Mouse (Mus musculus) erythroblast, adult 5-6 weeks (primary cell): ENCODE results near the gene Prr5. TPM values are rescaled to one million over a fixed set of nuclear protein-coding genes. Genes with fewer than 3 reads are reported as not detected.

Source experiments
- ATAC-seq: replicated peaks from 2 replicates; pipeline ENCODE4 v1.8.0; 2016; ENCODE audit warnings: moderate number of reproducible peaks, mild to moderate bottlenecking, moderate TSS enrichment, inconsistent platforms; ENCODE audit not compliant: poor library complexity, low FRiP score, severe bottlenecking
- total RNA-seq, 2 experiments: library from RNA; stranded (forward) in 1 of 2; stranded (reverse) in 1 of 2; fragments of 150-400 nt in 1 of 2; fragments of 200-764, 138-1000 nt in 1 of 2; gene quantifications; 2 replicates each; pipeline versions ENCODE4 v1.2.3 to v1.2.4; 2015 to 2017; ENCODE audit warnings: low replicate concordance in 2 of 2

Prr5 gene
- total RNA-seq, 2 experiments from 2014 or later: 0.09 TPM; not detected in 1

DNA sequence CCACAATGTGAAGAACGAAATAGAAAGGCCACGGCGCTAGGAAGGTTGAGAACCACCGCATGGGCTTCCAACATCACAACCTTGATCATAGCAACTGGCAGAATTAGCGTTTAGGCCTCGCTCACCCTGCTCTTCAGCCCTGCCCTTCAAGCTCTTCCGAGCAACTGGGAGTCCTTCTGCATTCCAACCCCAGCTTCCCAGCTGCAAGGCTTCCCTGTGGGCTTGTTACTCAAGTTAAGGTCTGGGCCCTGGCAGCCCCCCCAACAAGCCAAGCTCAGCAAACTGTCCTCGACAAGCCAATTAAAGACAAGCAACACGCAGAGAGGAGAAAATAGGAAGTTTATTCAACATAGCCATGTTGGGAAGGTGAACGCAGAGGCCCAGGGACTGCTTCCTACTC, 14.4 kb upstream of the Prr5 start:
- ATAC-seq: no peak

DNA sequence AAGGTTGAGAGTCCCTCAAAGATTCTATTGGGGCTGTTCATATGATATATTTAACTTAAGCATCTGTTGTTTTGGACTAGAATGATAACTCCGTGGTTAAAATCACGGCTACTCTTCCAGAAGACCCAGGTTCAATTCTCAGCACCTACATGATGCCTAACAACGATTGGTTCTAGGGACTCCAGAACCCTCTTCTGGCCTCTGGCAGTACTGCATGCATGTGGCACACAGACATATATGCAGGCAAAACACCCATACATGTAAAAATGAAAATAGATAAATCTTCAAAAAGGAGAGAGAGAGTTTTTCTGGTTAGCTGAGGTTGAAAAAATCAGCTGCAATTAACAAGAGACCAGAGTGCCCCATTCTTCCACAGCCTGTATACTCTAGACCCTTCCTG, 12.7 kb upstream of the Prr5 start:
- no peak for ATAC-seq

GRCm38 (mm10) chr15:84657384-84658064, 11.9 kb upstream of the Prr5 start:
- no peak for ATAC-seq

DNA sequence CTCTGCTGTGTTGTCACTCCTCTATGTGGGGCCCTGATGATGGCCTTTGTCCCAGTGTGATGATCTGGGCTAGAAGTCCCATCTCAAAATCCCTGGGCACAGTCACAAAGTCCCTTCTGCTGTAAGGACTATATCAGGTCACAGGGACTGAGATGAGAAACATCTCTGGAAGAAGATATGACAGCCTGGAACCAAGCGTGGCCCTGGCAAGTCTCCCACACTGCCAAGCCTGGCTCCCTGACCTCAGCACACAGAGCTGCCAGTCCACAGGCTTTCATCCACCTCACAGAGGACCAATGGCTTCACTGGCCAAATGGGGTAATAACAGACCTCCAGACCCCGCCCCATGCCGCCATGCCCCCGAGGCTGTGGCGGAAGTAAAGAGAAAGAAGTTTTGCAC, 10.8 kb upstream of the Prr5 start:
- ATAC-seq: no peak

DNA sequence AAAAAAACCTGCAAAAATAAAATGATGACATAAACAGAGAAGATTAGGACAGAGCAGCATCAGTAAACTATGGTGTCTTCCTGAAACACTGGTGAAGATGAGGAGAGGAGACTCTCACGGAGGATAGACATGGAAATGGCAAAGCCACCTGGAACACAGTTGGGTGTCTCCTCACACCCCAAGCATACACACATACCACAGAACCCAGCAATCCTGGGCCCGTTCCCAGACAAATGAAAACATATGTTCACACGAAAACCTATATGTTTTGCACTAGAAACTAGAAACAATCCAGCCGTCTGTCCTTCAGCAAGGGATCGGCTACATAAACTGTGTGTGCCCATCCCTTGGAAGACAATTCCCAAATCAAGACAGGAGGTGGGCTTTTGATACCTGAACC, 9.6 kb upstream of the Prr5 start:
- ATAC-seq: no peak

DNA sequence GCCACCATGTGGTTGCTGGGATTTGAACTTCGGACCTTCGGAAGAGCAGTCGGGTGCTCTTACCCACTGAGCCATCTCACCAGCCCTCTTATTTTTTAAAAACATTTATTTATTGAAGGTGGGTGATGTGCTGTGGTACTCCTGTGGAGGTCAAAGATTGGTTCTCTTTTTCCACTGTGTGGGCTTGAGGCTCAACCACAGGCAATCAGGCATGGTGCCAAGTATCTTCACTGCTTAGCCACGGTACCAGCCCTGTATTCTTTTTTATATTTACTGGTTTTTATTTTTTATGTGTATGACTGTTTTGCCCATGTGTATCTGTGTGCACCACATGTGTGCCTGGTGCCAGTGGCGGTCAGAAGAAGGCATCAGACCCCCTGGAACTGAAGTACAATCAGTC, 8.1 kb upstream of the Prr5 start:
- ATAC-seq: no peak

GRCm38 (mm10) chr15:84662952-84663684, 6.3 kb upstream of the Prr5 start:
- no peak for ATAC-seq

GRCm38 (mm10) chr15:84663685-84664060, 5.7 kb upstream of the Prr5 start:
- no peak for ATAC-seq

- no peak for ATAC-seq
Measured at GRCm38 (mm10) chr15:84664542-84665460, 4.6 kb upstream of the Prr5 start.

GRCm38 (mm10) chr15:84665662-84666061, 3.8 kb upstream of the Prr5 start:
- ATAC-seq: no peak

- ATAC-seq: no peak
Measured at GRCm38 (mm10) chr15:84666065-84666464, 3.4 kb upstream of the Prr5 start.

DNA sequence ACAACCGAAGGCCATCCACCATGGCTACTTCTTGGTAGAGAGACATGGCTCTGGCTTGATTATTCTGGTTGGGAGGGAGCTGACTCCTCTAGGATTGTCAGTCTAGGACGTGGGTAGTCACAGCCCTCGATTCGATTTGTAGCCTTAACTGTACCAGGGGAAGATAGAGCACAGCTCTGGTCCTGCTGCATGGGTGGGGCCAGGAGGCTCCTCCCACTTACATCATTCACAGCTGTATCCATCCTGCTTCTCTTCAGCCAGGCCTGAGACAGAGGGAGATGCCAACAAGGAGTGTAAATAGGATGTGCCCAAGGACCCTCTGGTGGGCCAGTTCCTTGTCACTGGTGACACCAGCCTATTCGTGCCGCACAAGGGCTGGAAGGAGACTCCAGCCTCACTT, 1.8 kb upstream of the Prr5 start:
- no peak for ATAC-seq

DNA sequence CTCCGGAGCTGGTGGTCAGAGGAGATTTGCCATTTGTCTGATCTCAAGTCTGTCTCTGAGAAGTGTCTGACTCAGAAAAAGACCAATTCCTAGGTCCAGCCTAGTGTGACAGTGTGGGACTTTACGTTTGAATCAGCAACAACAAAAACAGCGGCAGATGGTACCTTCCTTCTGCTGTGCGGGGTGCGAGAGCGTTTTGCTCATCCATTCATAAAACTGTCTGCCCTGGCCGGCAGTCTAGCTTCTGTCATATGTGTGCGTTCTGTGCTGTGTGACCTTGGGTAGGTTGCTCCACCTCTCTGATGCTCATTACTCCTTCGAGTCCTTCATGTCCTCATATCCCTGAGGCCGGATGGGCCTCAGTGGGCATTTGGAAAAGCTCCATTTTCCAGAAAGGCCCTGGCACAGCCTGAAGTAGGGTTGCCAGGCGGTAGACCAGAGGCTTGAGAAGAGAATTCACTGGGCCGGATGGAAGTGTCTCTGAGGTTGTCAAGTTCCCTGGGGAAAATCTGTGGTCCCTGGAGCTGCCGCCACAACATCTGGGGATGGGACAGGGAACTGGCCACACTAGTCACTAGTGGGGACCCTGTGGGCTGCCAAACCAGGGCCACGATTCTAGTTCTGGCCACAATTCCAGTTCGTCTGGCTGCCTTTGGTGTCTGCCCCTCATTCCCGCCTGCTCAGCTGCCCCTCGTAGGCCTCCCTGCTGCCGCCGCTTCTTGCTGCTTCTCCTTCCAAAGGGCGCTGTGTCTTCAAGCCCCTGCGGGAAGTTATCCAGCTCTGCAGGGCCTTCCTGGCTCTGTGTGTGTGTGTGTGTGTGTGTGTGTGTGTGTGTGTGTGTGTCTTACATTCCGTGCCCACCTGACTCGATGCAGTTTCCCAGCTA, 594 bp downstream of the Prr5 start:
- no peak for ATAC-seq

DNA sequence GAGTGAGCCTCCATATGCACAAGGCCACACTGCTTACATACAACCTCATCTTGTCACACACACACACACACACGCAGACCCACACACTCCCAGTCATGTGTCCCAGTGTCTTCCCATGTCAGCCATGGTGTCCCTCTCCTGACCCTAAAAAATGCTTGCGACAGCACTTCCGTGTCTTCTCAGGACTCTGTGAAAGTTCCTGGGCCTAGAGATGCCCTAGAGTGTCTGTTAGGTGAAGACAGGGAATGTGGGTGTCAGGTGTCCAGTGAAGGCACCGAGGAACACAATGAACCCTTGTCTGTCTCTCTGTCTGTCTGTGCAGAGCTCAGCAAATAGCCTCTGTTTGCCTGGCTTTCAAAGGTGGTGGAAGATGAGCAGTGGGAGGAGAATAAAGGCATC, 1.2 kb downstream of the Prr5 start:
- no peak for ATAC-seq

GRCm38 (mm10) chr15:84671401-84672307, 2.2 kb downstream of the Prr5 start:
- ATAC-seq: no peak

- no peak for ATAC-seq
Measured at GRCm38 (mm10) chr15:84672308-84672615, 2.8 kb downstream of the Prr5 start.

DNA sequence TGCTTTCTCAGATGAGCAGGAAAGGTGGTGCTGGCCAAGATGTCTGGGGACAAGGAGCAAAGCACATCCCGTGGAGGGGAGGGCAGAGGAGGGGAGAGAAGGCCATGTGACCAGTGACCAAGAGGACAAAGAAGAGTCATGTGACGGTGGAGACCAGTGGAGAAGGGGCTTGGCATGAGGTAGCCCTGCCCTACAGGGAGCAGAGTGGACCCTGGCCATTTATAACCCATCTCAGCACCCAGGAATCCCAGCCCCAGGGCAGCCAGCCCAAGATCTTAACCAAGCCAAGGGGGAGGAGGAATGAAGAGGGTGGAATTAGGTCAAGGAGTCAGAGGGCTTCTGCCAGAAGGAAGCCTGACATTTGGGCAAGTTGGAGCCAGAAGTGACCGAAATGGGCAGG, 3.2 kb downstream of the Prr5 start:
- ATAC-seq: no peak

DNA sequence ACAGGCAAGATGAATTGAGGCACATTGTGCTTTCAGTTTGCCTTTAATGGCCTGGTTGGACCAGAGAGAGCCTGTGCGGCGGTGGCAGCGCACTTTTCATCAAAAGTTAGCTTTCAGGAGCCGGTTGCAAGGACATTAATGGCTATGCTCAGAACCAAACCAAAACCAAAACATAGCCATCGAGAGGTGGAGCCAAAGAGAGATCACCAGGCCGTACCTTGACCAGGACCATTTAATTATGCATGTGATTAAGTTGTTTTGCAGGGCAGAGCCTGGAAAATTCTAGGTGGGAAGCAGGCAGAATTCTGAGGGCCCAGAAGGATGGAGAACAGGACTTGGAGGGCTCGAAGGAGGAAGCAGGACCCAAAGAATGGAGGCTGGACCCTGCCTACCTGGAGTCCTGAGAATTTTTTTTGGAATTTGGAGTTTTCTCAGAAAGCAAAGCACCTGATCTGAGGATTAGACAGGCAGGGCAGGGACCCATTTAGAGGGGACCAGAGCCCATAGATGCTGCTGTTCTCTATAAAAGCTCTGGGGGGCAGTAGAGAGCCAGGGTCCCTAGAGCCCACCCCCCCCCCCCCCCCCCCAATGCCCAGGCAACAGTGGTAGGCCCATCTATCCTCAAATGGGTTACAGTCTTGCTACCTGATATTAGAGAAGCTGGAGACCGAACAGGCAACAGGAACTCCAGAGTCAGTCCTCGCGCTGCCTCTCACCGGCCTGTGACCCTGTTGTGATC, 5.1 kb downstream of the Prr5 start:
- no peak for ATAC-seq
